Mouse (Mus musculus) ES-E14 (cell line): ENCODE measurements around the gene Itgb6. TPM values are rescaled to one million over a fixed set of nuclear protein-coding genes. Genes with fewer than 3 reads are reported as not detected.

Source experiments
- DNase-seq: peaks from one replicate; pipeline ENCODE4 v3.0.0-alpha.2; 2013; ENCODE audit warnings: low read depth, low spot score
- H3K27ac ChIP-seq: 2 replicates; pipeline ENCODE4 v1.5.1; 2012; ENCODE audit warnings: low read depth, mild to moderate bottlenecking, low read length, moderate library complexity, mixed read lengths; ENCODE audit not compliant: poor library complexity, insufficient read depth, severe bottlenecking
- H3K36me3 ChIP-seq: 2 replicates; pipeline ENCODE4 v1.6.1; 2012; ENCODE audit warnings: mild to moderate bottlenecking, low read length, moderate library complexity, mixed read lengths; ENCODE audit not compliant: control insufficient read depth, poor library complexity, insufficient read depth, severe bottlenecking
- H3K4me1 ChIP-seq, 2 experiments: fragments of 150-350 bp in 1 of 2; sonication (generic) in 1 of 2; 2 replicates each; pipeline ENCODE4 v1.6.1; 2012; ENCODE audit warnings: low read length in 2 of 2, mild to moderate bottlenecking in 1 of 2, mixed read lengths in 1 of 2; ENCODE audit not compliant: control insufficient read depth in 2 of 2, insufficient read depth in 2 of 2, poor library complexity in 1 of 2
- H3K4me3 ChIP-seq, 2 experiments: fragments of 150-350 bp in 1 of 2; sonication (generic) in 1 of 2; 2 replicates each; pipeline ENCODE4 v1.5.1; 2012; ENCODE audit warnings: low read length in 2 of 2, low read depth in 1 of 2, mild to moderate bottlenecking in 1 of 2, mixed read lengths in 1 of 2; ENCODE audit not compliant: insufficient read depth in 1 of 2, poor library complexity in 1 of 2, severe bottlenecking in 1 of 2
- H3K9ac ChIP-seq: 2 replicates; pipeline ENCODE4 v1.6.1; 2012; ENCODE audit warnings: low read depth, mild to moderate bottlenecking, low read length, mixed read lengths; ENCODE audit not compliant: poor library complexity, insufficient read depth, severe bottlenecking
- H3K9me3 ChIP-seq: fragments of 150-350 bp; sonication (generic); 2 replicates; pipeline ENCODE4 v1.6.1; 2012; ENCODE audit warnings: low read depth, mild to moderate bottlenecking, low read length; ENCODE audit not compliant: control insufficient read depth, insufficient read depth
- CHD2 ChIP-seq: IDR thresholded peaks from 2 replicates; pipeline ENCODE4 v1.6.1; 2014; ENCODE audit warnings: mild to moderate bottlenecking, low read depth, low read length, inconsistent platforms
- HCFC1 ChIP-seq: IDR thresholded peaks from 2 replicates; pipeline ENCODE4 v1.6.1; 2012; ENCODE audit warnings: low read length, inconsistent platforms, borderline replicate concordance; ENCODE audit not compliant: insufficient read depth
- MAFK ChIP-seq: IDR thresholded peaks from 2 replicates; pipeline ENCODE4 v1.6.1; 2014; ENCODE audit warnings: mild to moderate bottlenecking, low read depth, low read length, inconsistent platforms; ENCODE audit not compliant: insufficient read depth
- ZC3H11A ChIP-seq: IDR thresholded peaks from 2 replicates; pipeline ENCODE4 v1.6.1; 2012; ENCODE audit warnings: low read depth, mild to moderate bottlenecking, inconsistent platforms, low read length, borderline replicate concordance
- ZNF384 ChIP-seq: IDR thresholded peaks from 2 replicates; pipeline ENCODE4 v1.6.1; 2012; ENCODE audit warnings: low read depth, low read length, inconsistent platforms
- in situ Hi-C, 2 experiments: fragments of 600-800 bp; cut with MboI; formaldehyde crosslinking; loops; one replicate each; pipeline ENCODE4 v1.15.1; 2025; ENCODE audit warnings: low sequenced_read_pairs in 2 of 2, inconsistent platforms in 1 of 2; ENCODE audit not compliant: unreplicated experiment in 2 of 2
- total RNA-seq: library from RNA; depleted of rRNA; stranded (reverse); fragments of 300-350 nt; gene quantifications from 2 replicates; pipeline ENCODE4 v1.2.3, GENCODE M21; 2012

Gene Itgb6
- total RNA-seq, 1 experiment, result 0.04 TPM

GRCm38 (mm10) chr2:60690212-60690611, 32.2 kb downstream of the Itgb6 start:
- peaks cover 2 to 13% of the 10 kb centered on the region in 2 experiments; a peak in 3 of 4 replicates for H3K4me1 ChIP-seq
- no peak overlapping the region for H3K4me3 ChIP-seq
- no peak overlapping the region for H3K27ac ChIP-seq
- no peak for TF ChIP-seq MAFK
- TF ChIP-seq ZC3H11A, result no peak
- H3K36me3 ChIP-seq, result no peaks in the 10 kb centered on the region
- no peak for DNase-seq
- in situ Hi-C loops, result no loop called here
- no peak overlapping the region for H3K9ac ChIP-seq
- H3K9me3 ChIP-seq, result no peaks in the 10 kb centered on the region

DNA sequence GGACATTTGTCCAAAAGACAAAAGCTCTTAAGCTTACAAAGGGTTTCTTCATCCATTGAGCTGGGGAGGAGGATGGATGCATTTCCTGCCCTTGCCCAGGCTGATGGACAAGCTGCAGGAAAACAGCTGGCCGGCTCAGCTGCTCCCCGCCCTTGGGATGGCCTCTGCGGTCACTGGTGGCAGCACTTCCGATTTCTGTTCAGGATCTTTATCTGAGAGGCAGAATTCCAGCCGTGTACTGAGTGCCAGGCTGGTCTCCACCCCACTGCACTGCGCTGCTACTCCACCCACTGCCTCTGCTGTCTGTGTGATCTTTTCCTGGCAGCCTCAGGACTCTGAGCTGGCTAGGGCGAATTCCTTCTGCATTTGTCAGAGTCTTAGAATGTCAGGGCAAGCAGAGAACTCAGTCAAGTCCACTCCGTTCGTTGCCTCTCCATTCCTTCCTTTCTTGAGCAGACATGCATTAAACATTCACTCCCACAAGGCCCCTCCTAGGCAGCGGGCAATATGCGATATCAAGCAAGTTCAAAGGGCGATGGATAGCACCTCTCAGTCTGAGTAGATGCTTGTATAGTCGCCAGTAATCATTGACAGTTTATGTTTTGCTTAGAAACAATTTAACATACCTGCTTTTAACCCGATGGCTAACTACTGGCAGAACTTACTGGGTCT, 33.4 kb downstream of the Itgb6 start:
- no peak for DNase-seq
- H3K27ac ChIP-seq, result no peak overlapping the region
- no peak for TF ChIP-seq ZNF384
- TF ChIP-seq MAFK, result no peak
- no peak for TF ChIP-seq HCFC1
- TF ChIP-seq CHD2, result no peak
- TF ChIP-seq ZC3H11A, result no peak
- no peak overlapping the region for H3K9ac ChIP-seq
- H3K4me3 ChIP-seq, result no peak overlapping the region
- H3K4me1 ChIP-seq, result peaks cover 2 to 7% of the 10 kb centered on the region in 2 experiments; a peak in 2 of 4 replicates
- H3K36me3 ChIP-seq, result no peaks in the 10 kb centered on the region
- no peaks in the 10 kb centered on the region for H3K9me3 ChIP-seq
- in situ Hi-C loops, result no loop called here

DNA sequence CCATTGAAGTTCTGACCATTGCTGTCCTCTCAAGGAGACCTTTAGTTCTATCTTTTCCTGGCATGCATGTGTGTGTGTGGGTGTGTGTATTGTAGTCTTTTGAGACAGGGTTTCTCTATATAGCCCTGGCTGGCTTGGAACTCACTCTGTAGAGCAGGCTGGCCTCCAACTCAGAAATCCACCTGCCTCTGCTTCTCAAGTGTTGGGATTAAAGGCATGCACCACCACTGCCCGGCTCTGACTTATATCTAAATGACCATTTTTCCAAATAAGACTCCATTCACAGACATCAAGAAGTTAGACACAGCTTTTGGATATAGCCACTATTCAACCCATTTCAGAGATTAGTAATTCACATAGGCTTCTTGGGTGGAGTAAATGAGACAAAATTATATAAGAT, 34.3 kb downstream of the Itgb6 start:
- in situ Hi-C loops, result no loop called here
- TF ChIP-seq CHD2 (no peak), MAFK (no peak), HCFC1 (no peak), ZC3H11A (no peak), ZNF384 (no peak)
- no peak overlapping the region for H3K4me3 ChIP-seq

GRCm38 (mm10) chr2:60685973-60686372, 36.5 kb downstream of the Itgb6 start:
- H3K27ac ChIP-seq, result no peak overlapping the region
- H3K4me3 ChIP-seq, result no peak overlapping the region
- no peaks in the 10 kb centered on the region for H3K36me3 ChIP-seq
- DNase-seq, result no peak
- in situ Hi-C loops, result no loop called here
- no peak overlapping the region for H3K9ac ChIP-seq
- H3K9me3 ChIP-seq, result no peaks in the 10 kb centered on the region
- TF ChIP-seq ZNF384 (no peak), HCFC1 (no peak), MAFK (no peak), CHD2 (no peak), ZC3H11A (no peak)
- H3K4me1 ChIP-seq, result no peaks in the 10 kb centered on the region

More for the DNA sequence above, 34.3 kb downstream of the Itgb6 start:
- no peaks in the 10 kb centered on the region for H3K9me3 ChIP-seq
- peaks cover 2 to 3% of the 10 kb centered on the region in 2 experiments; a peak in 1 of 4 replicates for H3K4me1 ChIP-seq
- no peak overlapping the region for H3K9ac ChIP-seq
- no peaks in the 10 kb centered on the region for H3K36me3 ChIP-seq
- no peak overlapping the region for H3K27ac ChIP-seq
- no peak for DNase-seq
